8 mouse cellular contexts compared by ENCODE assay signal in the genomic region with DNA sequence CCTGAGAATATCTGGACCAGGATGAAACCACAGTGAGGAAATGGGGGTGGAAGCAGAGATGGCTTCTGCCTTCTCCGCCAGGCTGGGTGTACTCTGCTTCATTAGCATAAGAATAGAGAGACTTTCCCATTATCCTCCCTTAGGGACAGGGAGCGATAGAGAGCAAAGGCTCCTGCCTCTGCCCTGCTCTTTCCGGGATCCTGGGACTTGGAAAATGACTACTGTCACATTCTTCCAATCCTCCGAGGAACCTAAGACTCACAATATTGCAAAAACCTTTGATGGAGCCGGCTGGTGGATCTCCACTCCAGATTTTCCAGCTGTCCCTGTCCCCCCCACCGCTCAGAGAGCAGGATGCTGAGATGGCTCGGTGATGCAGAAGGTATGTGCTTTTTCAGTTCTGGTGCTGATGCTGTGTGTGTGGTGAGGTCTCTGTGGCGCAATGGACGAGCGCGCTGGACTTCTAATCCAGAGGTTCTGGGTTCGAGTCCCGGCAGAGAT. TPM values are rescaled to one million over a fixed set of nuclear protein-coding genes. Genes with fewer than 3 reads are reported as not detected.
DNase-seq lines count a peak whose midpoint lies in the region; TF ChIP-seq lines count a peak whose summit lies in the region.

No protein-coding gene starts in this region.

- peaks cover 4% of the 10 kb centered on the region for H3K4me1 ChIP-seq in olfactory bulb, adult 2 months (ENCODE audit: control insufficient read depth, insufficient read depth, low read length)

- intact Hi-C loops in gastrocnemius, adult 2 months (cut with DNase I): no loop called here
- intact Hi-C loops in left cerebral cortex, adult 2 months (cut with DNase I): loop anchor here (1.0 to 5.0 kb wide), 2 partner anchors 23 to 903 kb away; a partner anchor contains a TSS
- intact Hi-C loops in gastrocnemius, postnatal 14 days (cut with DNase I; ENCODE audit: low total_unique reads): loop anchor here (10.0 kb wide), 1 partner anchor 55 kb away; a partner anchor contains a TSS

- H3K27ac ChIP-seq in gastrocnemius, adult 2 months: no peak overlapping the region
- H3K27ac ChIP-seq in left cerebral cortex, adult 2 months: peak overlapping the region; percentile 93
- peak overlapping the region; percentile 99 for H3K27ac ChIP-seq in olfactory bulb, adult 2 months (ENCODE audit: insufficient read depth, low read depth, low read length)

- 0 out of 2 replicates have a peak, but pooled peaks have one; percentile 22 for TF ChIP-seq POLR2A in olfactory bulb, adult 2 months (IDR thresholded peaks at IDR 0.05; ENCODE audit: insufficient read depth, low read depth, low read length)

- WGBS in olfactory bulb, adult 2 months: 2% methylated on average over 13 of the region's 13 CpGs

- no peak overlapping the region for H3K4me3 ChIP-seq in gastrocnemius, adult 2 months
- H3K4me3 ChIP-seq in left cerebral cortex, adult 2 months: peak overlapping the region; percentile 58
- peak overlapping the region; percentile 58 for H3K4me3 ChIP-seq in olfactory bulb, adult 2 months (ENCODE audit: insufficient read depth, low read depth, low read length)

- peak; percentile 18 for DNase-seq in gastrocnemius, adult 2 months
- DNase-seq in gastrocnemius, postnatal 10 days: no peak
- DNase-seq in cerebellum, postnatal 10 days: peak; percentile 96 to 97
- peak; percentile 89 to 90 for DNase-seq in frontal cortex, postnatal 10 days (ENCODE audit: low spot score in 2 of 2)
- peak; percentile 93 to 96 for DNase-seq in left cerebral cortex, adult 2 months (ENCODE audit: extremely low spot score in 1 of 2, low spot score in 2 of 2)
- no peak for DNase-seq in gastrocnemius, postnatal 14 days
- no peak for DNase-seq in thymus, postnatal 0 days (ENCODE audit: low spot score)

- no peak for TF ChIP-seq CTCF in gastrocnemius, adult 2 months (IDR thresholded peaks at IDR 0.05)
- TF ChIP-seq CTCF in left cerebral cortex, adult 2 months (IDR thresholded peaks at IDR 0.05): peak; percentile 19
- TF ChIP-seq CTCF in olfactory bulb, adult 2 months (IDR thresholded peaks at IDR 0.05; ENCODE audit: insufficient read depth, low read depth, low read length): no peak

RNA-seq across cellular contexts. Expression of a gene that starts 22.5 kb away (rescaled TPM):
- 10 to 100 TPM in 1 of 2 experiments, 1 to 10 TPM in 1; 7.2 to 12.2 TPM for total RNA-seq in gastrocnemius, adult 2 months (2021)
- 10 to 100 TPM; 22.9 to 31.4 TPM for total RNA-seq in gastrocnemius, postnatal 10 days (2021)
- 100 to 1,000 TPM; 437 to 438 TPM for total RNA-seq in left cerebral cortex, adult 2 months (2021)
- polyA plus RNA-seq in olfactory bulb, adult 2 months (2012; ENCODE audit: insufficient read depth, insufficient read length, low replicate concordance, missing spikeins): 88.8 TPM in 1 of 2 replicates, not detected in the other
- 10 to 100 TPM; 15.4 to 21.4 TPM for total RNA-seq in gastrocnemius, postnatal 14 days (2021)
- 0.26 and 0.42 TPM in 2 replicates for polyA plus RNA-seq in thymus, postnatal 0 days (2015; fragmentation: Nextera tagmentation; extraction: Ambion mirVana)

RNA-seq across cellular contexts. Expression of a gene that starts 39.3 kb away (rescaled TPM):
- total RNA-seq in gastrocnemius, adult 2 months (2021): under 1 TPM; 0.11 to 0.28 TPM
- 1 to 10 TPM in 1 of 2 experiments, under 1 TPM in 1; 0.26 to 1.0 TPM for total RNA-seq in gastrocnemius, postnatal 10 days (2021)
- total RNA-seq in left cerebral cortex, adult 2 months (2021): 1 to 10 TPM; 2.5 to 4.1 TPM
- polyA plus RNA-seq in olfactory bulb, adult 2 months (2012; ENCODE audit: insufficient read depth, insufficient read length, low replicate concordance, missing spikeins): not detected in 2 replicates
- under 1 TPM; 0.35 to 0.69 TPM for total RNA-seq in gastrocnemius, postnatal 14 days (2021)
- 8.5 and 12.0 TPM in 2 replicates for polyA plus RNA-seq in thymus, postnatal 0 days (2015; fragmentation: Nextera tagmentation; extraction: Ambion mirVana)

RNA-seq across cellular contexts. Expression of a gene that starts 56.4 kb away (rescaled TPM):
- total RNA-seq in gastrocnemius, adult 2 months (2021): 1 to 10 TPM; 2.5 to 3.0 TPM
- total RNA-seq in gastrocnemius, postnatal 10 days (2021): 10 to 100 TPM in 1 of 2 experiments, 1 to 10 TPM in 1; 8.4 to 11.3 TPM
- total RNA-seq in left cerebral cortex, adult 2 months (2021): 10 to 100 TPM; 81.0 to 90.2 TPM
- polyA plus RNA-seq in olfactory bulb, adult 2 months (2012; ENCODE audit: insufficient read depth, insufficient read length, low replicate concordance, missing spikeins): not detected in 2 replicates
- total RNA-seq in gastrocnemius, postnatal 14 days (2021): 1 to 10 TPM; 5.1 to 7.9 TPM
- polyA plus RNA-seq in thymus, postnatal 0 days (2015; fragmentation: Nextera tagmentation; extraction: Ambion mirVana): 1.4 and 2.0 TPM in 2 replicates

Comparison
In these comparisons a context has a peak if more than half of its experiments do, and no peak if none do; other contexts are left out.
1. DNase-seq: peak in gastrocnemius, adult 2 months (single experiment), cerebellum, postnatal 10 days (2 of 2), frontal cortex, postnatal 10 days (2 of 2) and left cerebral cortex, adult 2 months (2 of 2); none in gastrocnemius, postnatal 10 days (single experiment), gastrocnemius, postnatal 14 days (single experiment) and thymus, postnatal 0 days (single experiment).
2. RNA of a gene that starts 22.5 kb away (total RNA-seq): 437 to 438 TPM in left cerebral cortex, adult 2 months; 22.9 to 31.4 TPM in gastrocnemius, postnatal 10 days, 15.4 to 21.4 TPM in gastrocnemius, postnatal 14 days and 7.2 to 12.2 TPM in gastrocnemius, adult 2 months; every median in the first group is over 10 times any median in the second.
3. RNA of a gene that starts 56.4 kb away (total RNA-seq): 81.0 to 90.2 TPM in left cerebral cortex, adult 2 months; 8.4 to 11.3 TPM in gastrocnemius, postnatal 10 days, 5.1 to 7.9 TPM in gastrocnemius, postnatal 14 days and 2.5 to 3.0 TPM in gastrocnemius, adult 2 months; every median in the first group is over 4 times any median in the second.